Mouse (Mus musculus) right cerebral cortex, postnatal 14 days (tissue): ENCODE data around the gene Wdr12.
A peak's percentile ranks its signal among the peaks of the same experiment; 100 is the strongest.
"Not testable (repeated sequence)": the region's sequence is repeated elsewhere in the genome, so short reads cannot be mapped to it uniquely, and the experiment has no call there.

Experiments used
- DNase-seq: peaks from one replicate; pipeline ENCODE4 v3.0.0; 2022

Wdr12 gene

GRCm38 (mm10) chr1:60098024-60098781 lies at the start of gene Wdr12, which contains the start of gene Carf:
Gene Wdr12 (minus strand): TSS chr1:60098645.
Gene Carf (plus strand): TSS chr1:60098247.
- DNase-seq: peak; percentile 98

GRCm38 (mm10) chr1:60137346-60137745 lies 38.9 kb upstream of the Wdr12 start:
- no peak for DNase-seq

- no peak for DNase-seq
Observed at GRCm38 (mm10) chr1:60117721-60118455, 19.4 kb upstream of the Wdr12 start.

- no peak for DNase-seq
Observed at GRCm38 (mm10) chr1:60104582-60104981, 6.1 kb upstream of the Wdr12 start.

DNA sequence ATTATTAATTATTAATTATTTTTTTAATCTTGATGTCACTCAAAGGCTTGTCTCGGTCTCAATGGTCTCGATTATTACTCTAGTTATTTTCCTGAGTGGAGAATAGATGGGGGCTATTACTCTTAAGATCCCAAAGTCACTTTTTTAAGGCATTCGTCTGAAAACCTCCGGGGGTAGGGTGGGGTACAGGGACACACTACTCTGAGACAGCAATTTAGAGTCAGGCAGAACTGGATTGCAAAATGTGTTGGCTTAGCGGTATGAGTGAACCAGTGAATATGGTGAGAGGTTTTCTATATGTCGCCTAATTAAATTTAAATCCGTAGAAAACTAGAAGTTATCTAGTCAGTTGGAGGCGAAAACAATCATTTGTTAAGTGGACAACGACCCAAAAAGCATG lies 394 bp upstream of the Wdr12 start:
- DNase-seq: no peak

DNA sequence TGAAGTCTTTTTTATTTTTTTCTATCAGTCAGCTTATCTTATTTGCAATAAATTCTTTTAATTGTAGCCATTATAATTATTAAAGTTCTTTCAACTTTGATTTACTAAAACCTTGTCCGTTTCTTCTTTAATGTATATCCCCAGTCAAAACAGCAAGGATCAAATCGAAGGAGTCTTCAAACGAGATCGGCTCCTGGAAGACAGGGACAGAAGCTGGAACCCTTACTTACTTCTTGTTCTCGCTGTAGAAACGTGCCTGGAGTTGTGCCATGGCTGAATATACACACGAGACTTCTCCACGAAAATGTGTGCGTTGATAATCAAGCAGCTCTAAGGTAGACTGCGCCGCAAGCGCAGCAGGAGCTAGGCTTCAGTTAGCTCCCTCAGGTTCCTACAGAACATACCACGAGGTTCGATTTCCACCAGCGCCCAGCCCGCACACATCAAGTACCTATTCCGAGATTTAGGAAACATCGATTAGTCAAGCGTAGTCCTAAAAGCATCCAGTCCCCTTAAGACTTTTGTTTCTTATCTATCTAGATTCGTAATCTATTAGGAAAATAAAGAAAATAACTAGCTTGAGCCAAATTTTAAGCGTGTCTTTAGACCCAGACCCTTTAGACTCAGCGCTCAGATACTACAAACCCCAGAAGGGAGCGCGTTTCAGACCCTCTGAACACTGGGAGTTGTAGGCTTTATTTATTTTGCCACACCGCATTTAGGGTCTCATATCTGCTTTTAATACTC lies 995 bp downstream of the Wdr12 start:
- peak; percentile 68 for DNase-seq

GRCm38 (mm10) chr1:60096572-60097276 lies 1.7 kb downstream of the Wdr12 start:
- DNase-seq: no peak

GRCm38 (mm10) chr1:60076411-60076810 lies 22.0 kb downstream of the Wdr12 start:
- no peak for DNase-seq

- no peak for DNase-seq
Observed at GRCm38 (mm10) chr1:60075590-60075989, 22.9 kb downstream of the Wdr12 start.

- DNase-seq: no peak
Observed at GRCm38 (mm10) chr1:60074935-60075334, 23.5 kb downstream of the Wdr12 start.

GRCm38 (mm10) chr1:60070725-60071124 lies 27.7 kb downstream of the Wdr12 start:
- DNase-seq: not testable (repeated sequence)

GRCm38 (mm10) chr1:60056310-60056709 lies 42.1 kb downstream of the Wdr12 start:
- DNase-seq: no peak

DNA sequence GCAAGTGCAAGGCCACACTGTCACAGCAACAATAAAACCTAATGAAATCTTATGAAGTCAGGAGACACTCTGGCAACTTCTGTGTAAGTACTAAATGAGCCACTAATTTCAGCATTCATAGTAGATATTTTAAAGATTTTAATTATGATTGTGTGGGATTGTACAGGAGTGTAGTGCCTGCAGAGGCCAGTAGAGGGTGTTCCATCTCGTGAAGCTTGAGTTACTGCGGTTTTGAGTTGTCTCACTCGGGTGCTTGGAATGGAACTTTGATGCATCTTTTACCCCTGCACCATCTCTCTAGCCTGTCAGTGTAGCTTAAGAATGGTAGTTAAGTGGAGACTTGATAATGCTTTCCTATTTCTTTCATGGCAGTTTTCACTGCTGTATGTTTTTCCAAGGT lies 43.8 kb downstream of the Wdr12 start:
- no peak for DNase-seq

GRCm38 (mm10) chr1:60047481-60047880 lies 51.0 kb downstream of the Wdr12 start:
- not testable (repeated sequence) for DNase-seq

DNA sequence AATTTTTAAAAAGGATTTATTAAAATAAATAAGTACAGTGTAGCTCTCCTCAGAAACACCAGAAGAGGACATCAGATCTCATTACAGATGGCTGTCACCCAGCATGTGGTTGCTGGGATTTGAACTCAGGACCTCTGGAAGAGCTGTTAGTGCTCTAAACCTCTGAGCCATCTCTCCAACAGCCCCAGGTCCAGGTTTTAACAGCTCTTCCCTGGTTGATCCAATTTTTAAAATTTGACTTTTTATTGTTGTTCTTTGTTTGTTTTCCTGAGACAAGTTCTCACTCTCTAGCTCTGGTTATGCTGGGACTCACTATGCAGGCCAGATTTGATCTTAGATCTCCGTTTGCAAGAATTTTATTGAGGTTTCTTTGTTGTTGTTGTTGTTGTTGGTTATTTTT lies 53.9 kb downstream of the Wdr12 start:
- no peak for DNase-seq

GRCm38 (mm10) chr1:60042796-60043469 lies 55.5 kb downstream of the Wdr12 start, which contains the start of gene Ica1l:
Gene Ica1l (minus strand): TSS chr1:60043184.
- DNase-seq: peak; percentile 55

- peak; percentile 9 for DNase-seq
Observed at GRCm38 (mm10) chr1:60042398-60042795, 56.0 kb downstream of the Wdr12 start.

DNA sequence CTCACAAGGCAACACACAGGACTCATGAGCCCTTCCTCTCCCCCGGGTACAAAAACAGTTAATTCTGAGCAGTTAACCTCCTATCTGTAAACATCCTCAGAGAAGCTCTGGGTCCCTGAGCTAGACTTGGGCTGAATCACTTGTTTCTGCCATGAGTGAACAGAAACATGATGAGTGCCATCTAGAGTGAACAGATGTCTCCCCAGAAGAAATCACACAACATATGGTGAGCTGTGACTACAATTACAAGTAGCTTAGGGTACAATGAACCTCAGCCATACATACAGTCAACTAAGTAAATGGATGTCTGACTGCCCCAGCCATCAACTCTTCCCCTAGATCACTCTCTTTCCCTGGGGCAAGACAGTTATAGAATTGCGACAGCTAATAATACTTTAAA lies 63.4 kb downstream of the Wdr12 start:
- DNase-seq: no peak
